ENCODE assay signal across 14 mouse cellular contexts in genomic region chr4:126732111-126732510, GRCm38 (mm10). TPM values are rescaled to one million over a fixed set of nuclear protein-coding genes. Genes with fewer than 3 reads are reported as not detected.
DNase-seq lines count a peak whose midpoint lies in the region; ATAC-seq and TF ChIP-seq lines count a peak whose summit lies in the region.
"Had no signal": no experiment of that assay in that cellular context is flagged by ENCODE, and none has a peak within 500 bp of the region (broad histone marks: within the 10 kb centered on the region; RNA-seq: fewer than 3 reads in every experiment).

No protein-coding gene starts in this region.

- H3K9me3 ChIP-seq in heart, postnatal 0 days (replicated peaks; ENCODE audit: control insufficient read depth, low read length) = no peaks in the 10 kb centered on the region
- H3K9me3 ChIP-seq in embryonic facial prominence, embryonic 11.5 days (replicated peaks; ENCODE audit: control insufficient read depth, low read length) = no peaks in the 10 kb centered on the region
- no peaks in the 10 kb centered on the region for H3K9me3 ChIP-seq in hindbrain, embryonic 16.5 days (ENCODE audit: control insufficient read depth, low read length)
- H3K9me3 ChIP-seq in midbrain, embryonic 16.5 days (replicated peaks; ENCODE audit: control insufficient read depth, low read length, poor library complexity, severe bottlenecking) = no peaks in the 10 kb centered on the region
- H3K9me3 ChIP-seq: neural tube, embryonic 13.5 days had no signal

- no peak for DNase-seq in heart, postnatal 0 days (ENCODE audit: low spot score)
- no peak for DNase-seq in heart, adult 9 months (ENCODE audit: low spot score in 2 of 2)
- no peak for DNase-seq in embryonic facial prominence, embryonic 11.5 days (ENCODE audit: low spot score)
- DNase-seq in cerebellum, postnatal 4 days (ENCODE audit: low spot score in 2 of 2) = no peak
- no peak for DNase-seq in cerebellum, adult 8-10 months
- DNase-seq: adrenal gland, adult 2 months; cerebellum, adult 18-20 months; lung, adult 18-20 months; thymus, postnatal 36 days had no signal

- TF ChIP-seq CTCF in heart, postnatal 0 days (IDR thresholded peaks at IDR 0.05; ENCODE audit: low read depth) = no peak

- ATAC-seq in heart, postnatal 0 days (ENCODE audit: insufficient read depth, low read depth) = no peak
- no peak for ATAC-seq in embryonic facial prominence, embryonic 11.5 days (replicated peaks; ENCODE audit: insufficient number of reproducible peaks, low FRiP score, low TSS enrichment, low read depth)
- ATAC-seq in hindbrain, embryonic 16.5 days = no peak
- no peak for ATAC-seq in midbrain, embryonic 16.5 days
- ATAC-seq in inflammation-experienced regulatory T-cells, adult 6 months = no peak

- H3K4me1 ChIP-seq in heart, postnatal 0 days (ENCODE audit: control insufficient read depth, insufficient read depth) = no peaks in the 10 kb centered on the region
- H3K4me1 ChIP-seq in embryonic facial prominence, embryonic 11.5 days (ENCODE audit: control insufficient read depth, insufficient read depth, low read length) = peaks cover 8% of the 10 kb centered on the region
- H3K4me1 ChIP-seq in hindbrain, embryonic 16.5 days (ENCODE audit: control insufficient read depth, insufficient read depth, low read depth, low read length) = peaks cover 11% of the 10 kb centered on the region
- no peaks in the 10 kb centered on the region; the same call in 1 of the 2 replicates for H3K4me1 ChIP-seq in midbrain, embryonic 16.5 days (ENCODE audit: control insufficient read depth, insufficient read depth, low read length)

- H3K9ac ChIP-seq in heart, postnatal 0 days (replicated peaks; ENCODE audit: low read depth, low read length) = no peak overlapping the region
- H3K9ac ChIP-seq in embryonic facial prominence, embryonic 11.5 days (replicated peaks; ENCODE audit: low read length) = no peak overlapping the region
- H3K9ac ChIP-seq in hindbrain, embryonic 16.5 days (ENCODE audit: low read depth, low read length) = no peak overlapping the region
- H3K9ac ChIP-seq in midbrain, embryonic 16.5 days (ENCODE audit: low read depth, low read length) = no peak overlapping the region
- H3K9ac ChIP-seq: neural tube, embryonic 13.5 days had no signal

- WGBS in heart, postnatal 0 days = 4% methylated on average over 18 of the region's 18 CpGs
- WGBS in embryonic facial prominence, embryonic 11.5 days = 2% methylated on average over 18 of the region's 18 CpGs
- WGBS in hindbrain, embryonic 16.5 days = 3% methylated on average over 18 of the region's 18 CpGs
- 3% methylated on average over 18 of the region's 18 CpGs for WGBS in midbrain, embryonic 16.5 days

- H3K27me3 ChIP-seq in heart, postnatal 0 days (ENCODE audit: control insufficient read depth, insufficient read depth, low read length) = peaks cover 79% of the 10 kb centered on the region
- H3K27me3 ChIP-seq in embryonic facial prominence, embryonic 11.5 days (ENCODE audit: control insufficient read depth, insufficient read depth, low read length) = peaks cover 65% of the 10 kb centered on the region
- H3K27me3 ChIP-seq in hindbrain, embryonic 16.5 days (replicated peaks; ENCODE audit: control insufficient read depth, insufficient read depth, low read length) = peaks cover 51% of the 10 kb centered on the region
- H3K27me3 ChIP-seq in midbrain, embryonic 16.5 days (ENCODE audit: control insufficient read depth, insufficient read depth, low read depth, low read length) = peaks cover 51% of the 10 kb centered on the region

- H3K4me3 ChIP-seq in heart, postnatal 0 days (ENCODE audit: low read depth, low read length) = peak overlapping the region; percentile 13; the same call in 1 of the 2 replicates
- H3K4me3 ChIP-seq in embryonic facial prominence, embryonic 11.5 days (ENCODE audit: low read depth, low read length) = no peak overlapping the region
- H3K4me3 ChIP-seq in hindbrain, embryonic 16.5 days (ENCODE audit: low read length) = peak overlapping the region; percentile 11; the same call in 1 of the 2 replicates
- peak overlapping the region; percentile 20; the same call in 1 of the 2 replicates for H3K4me3 ChIP-seq in midbrain, embryonic 16.5 days (ENCODE audit: low read depth, low read length)
- H3K4me3 ChIP-seq: neural tube, embryonic 13.5 days had no signal

- no peaks in the 10 kb centered on the region for H3K36me3 ChIP-seq in heart, postnatal 0 days (replicated peaks; ENCODE audit: control insufficient read depth, insufficient read depth, low read length)
- no peaks in the 10 kb centered on the region for H3K36me3 ChIP-seq in embryonic facial prominence, embryonic 11.5 days (replicated peaks; ENCODE audit: control insufficient read depth, insufficient read depth, low read depth, low read length)
- no peaks in the 10 kb centered on the region for H3K36me3 ChIP-seq in hindbrain, embryonic 16.5 days (ENCODE audit: control insufficient read depth, insufficient read depth, low read length)
- H3K36me3 ChIP-seq in midbrain, embryonic 16.5 days (ENCODE audit: control insufficient read depth, insufficient read depth, low read length) = no peaks in the 10 kb centered on the region
- H3K36me3 ChIP-seq: neural tube, embryonic 13.5 days had no signal

- no peak overlapping the region for H3K27ac ChIP-seq in heart, postnatal 0 days (ENCODE audit: low read depth)
- H3K27ac ChIP-seq in embryonic facial prominence, embryonic 11.5 days (replicated peaks; ENCODE audit: low read depth, low read length) = no peak overlapping the region
- H3K27ac ChIP-seq in hindbrain, embryonic 16.5 days (ENCODE audit: low read depth, low read length) = no peak overlapping the region
- no peak overlapping the region for H3K27ac ChIP-seq in midbrain, embryonic 16.5 days (ENCODE audit: low read length)
- H3K27ac ChIP-seq: neural tube, embryonic 13.5 days had no signal

- TF ChIP-seq EP300 in heart, postnatal 0 days (IDR thresholded peaks at IDR 0.05; ENCODE audit: low read depth) = no peak

- H3K4me2 ChIP-seq in heart, postnatal 0 days (ENCODE audit: low read depth, low read length) = no peak overlapping the region; the same call in 1 of the 2 replicates
- peak overlapping the region; percentile 13; the same call in 1 of the 2 replicates for H3K4me2 ChIP-seq in embryonic facial prominence, embryonic 11.5 days (ENCODE audit: low read depth, low read length)
- H3K4me2 ChIP-seq in hindbrain, embryonic 16.5 days (ENCODE audit: low read length) = peak overlapping the region; percentile 18; the same call in 1 of the 2 replicates
- H3K4me2 ChIP-seq in midbrain, embryonic 16.5 days (ENCODE audit: low read length) = peak overlapping the region; percentile 42
- H3K4me2 ChIP-seq: neural tube, embryonic 13.5 days had no signal

RNA-seq across cellular contexts. Expression of gene Tfap2e, which starts 3.9 kb away (rescaled TPM):
- not detected in 2 replicates for total RNA-seq in heart, postnatal 0 days (2014; rRNA removed; ENCODE audit: low replicate concordance)
- polyA plus RNA-seq in heart, postnatal 0 days (2015; fragmentation: Nextera tagmentation; extraction: Ambion mirVana) = not detected in 2 replicates
- not detected in 2 replicates for polyA plus RNA-seq in embryonic facial prominence, embryonic 11.5 days (2014; fragmentation: Nextera tagmentation; extraction: Ambion mirVana)
- 0.12 and 0.14 TPM in 2 replicates for polyA plus RNA-seq in hindbrain, embryonic 16.5 days (2015; fragmentation: Nextera tagmentation; extraction: Ambion mirVana)
- 0.09 and 0.22 TPM in 2 replicates for polyA plus RNA-seq in midbrain, embryonic 16.5 days (2015; fragmentation: Nextera tagmentation; extraction: Ambion mirVana)
- not detected for polyA plus RNA-seq in inflammation-experienced regulatory T-cells, adult 6 months (2017; shearing (Covaris generic))
- total RNA-seq: adrenal gland, adult 2 months; layer of hippocampus, postnatal 25 days had no signal
- polyA plus RNA-seq: adrenal gland, adult 2 months had no signal

RNA-seq across cellular contexts. Expression of gene Ncdn, which starts 21.1 kb away (rescaled TPM):
- 29.0 and 36.2 TPM in 2 replicates for total RNA-seq in heart, postnatal 0 days (2014; rRNA removed; ENCODE audit: low replicate concordance)
- polyA plus RNA-seq in heart, postnatal 0 days (2015; fragmentation: Nextera tagmentation; extraction: Ambion mirVana) = 11.0 TPM in 2 replicates
- polyA plus RNA-seq in embryonic facial prominence, embryonic 11.5 days (2014; fragmentation: Nextera tagmentation; extraction: Ambion mirVana) = 21.2 and 23.3 TPM in 2 replicates
- 159 and 170 TPM in 2 replicates for polyA plus RNA-seq in hindbrain, embryonic 16.5 days (2015; fragmentation: Nextera tagmentation; extraction: Ambion mirVana)
- polyA plus RNA-seq in midbrain, embryonic 16.5 days (2015; fragmentation: Nextera tagmentation; extraction: Ambion mirVana) = 134 and 161 TPM in 2 replicates
- 10 to 100 TPM in 2 of 3 experiments, 1 to 10 TPM in 1; 9.7 to 12.0 (median 10.1) TPM for polyA plus RNA-seq in inflammation-experienced regulatory T-cells, adult 6 months (2017; shearing (Covaris generic))

RNA-seq across cellular contexts. Expression of gene AU040320, which starts 21.2 kb away (rescaled TPM):
- total RNA-seq in heart, postnatal 0 days (2014; rRNA removed; ENCODE audit: low replicate concordance) = 50.6 and 69.0 TPM in 2 replicates
- polyA plus RNA-seq in heart, postnatal 0 days (2015; fragmentation: Nextera tagmentation; extraction: Ambion mirVana) = 15.7 and 16.6 TPM in 2 replicates
- polyA plus RNA-seq in embryonic facial prominence, embryonic 11.5 days (2014; fragmentation: Nextera tagmentation; extraction: Ambion mirVana) = 16.4 and 18.3 TPM in 2 replicates
- polyA plus RNA-seq in hindbrain, embryonic 16.5 days (2015; fragmentation: Nextera tagmentation; extraction: Ambion mirVana) = 35.0 and 39.4 TPM in 2 replicates
- 36.5 and 42.8 TPM in 2 replicates for polyA plus RNA-seq in midbrain, embryonic 16.5 days (2015; fragmentation: Nextera tagmentation; extraction: Ambion mirVana)
- 10 to 100 TPM; 17.0 to 24.0 (median 20.1) TPM for polyA plus RNA-seq in inflammation-experienced regulatory T-cells, adult 6 months (2017; shearing (Covaris generic))

RNA-seq across cellular contexts. Expression of gene Psmb2, which starts 54.7 kb away (rescaled TPM):
- total RNA-seq in heart, postnatal 0 days (2014; rRNA removed; ENCODE audit: low replicate concordance) = 232 and 263 TPM in 2 replicates
- 443 and 455 TPM in 2 replicates for polyA plus RNA-seq in heart, postnatal 0 days (2015; fragmentation: Nextera tagmentation; extraction: Ambion mirVana)
- polyA plus RNA-seq in embryonic facial prominence, embryonic 11.5 days (2014; fragmentation: Nextera tagmentation; extraction: Ambion mirVana) = 562 and 576 TPM in 2 replicates
- polyA plus RNA-seq in hindbrain, embryonic 16.5 days (2015; fragmentation: Nextera tagmentation; extraction: Ambion mirVana) = 399 and 420 TPM in 2 replicates
- 393 and 408 TPM in 2 replicates for polyA plus RNA-seq in midbrain, embryonic 16.5 days (2015; fragmentation: Nextera tagmentation; extraction: Ambion mirVana)
- polyA plus RNA-seq in inflammation-experienced regulatory T-cells, adult 6 months (2017; shearing (Covaris generic)) = 100 to 1,000 TPM; 279 to 433 (median 354) TPM
